Mouse (Mus musculus): Measurements from ENCODE around the gene Adam19.

DNA sequence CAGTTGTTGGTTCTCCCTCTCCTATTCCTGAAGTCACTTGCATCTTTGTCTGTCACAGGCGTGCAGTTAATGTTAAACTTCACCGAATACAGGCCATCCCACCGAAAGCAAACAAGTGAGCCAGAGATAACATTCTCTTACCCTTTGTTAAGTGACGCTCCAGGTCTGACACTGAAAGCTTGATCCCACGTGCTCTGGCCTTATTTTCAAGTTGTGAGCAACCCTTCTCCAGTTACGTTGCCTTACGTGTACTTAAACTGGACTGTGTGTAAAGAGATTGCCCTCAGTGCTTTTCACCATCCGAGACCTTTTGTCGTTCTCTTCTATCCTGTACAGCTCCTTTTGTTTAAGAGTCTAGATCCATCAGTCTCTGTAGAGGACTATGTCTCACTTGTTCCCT, 2.2 kb downstream of the Adam19 start:
- TF ChIP-seq CTCF (IDR thresholded peaks at IDR 0.05; ENCODE audit: extremely low read depth, insufficient read depth, insufficient read length, insufficient replicate concordance) (no peak), POLR2A (IDR thresholded peaks at IDR 0.05; ENCODE audit: low read depth, low read length) (no peak)
